ENCODE assay signal across 22 mouse cellular contexts in genomic region chr6:37245757-37246156, GRCm38 (mm10). TPM values are rescaled to one million over a fixed set of nuclear protein-coding genes. Genes with fewer than 3 reads are reported as not detected.
A peak's percentile ranks its signal among the peaks of the same experiment; 100 is the strongest.
DNase-seq lines count a peak whose midpoint lies in the region; ATAC-seq and TF ChIP-seq lines count a peak whose summit lies in the region.
"Had no signal": no experiment of that assay in that cellular context is flagged by ENCODE, and none has a peak within 500 bp of the region (broad histone marks: within the 10 kb centered on the region; RNA-seq: fewer than 3 reads in every experiment).

No protein-coding gene starts in this region.

- no peak overlapping the region for H3K9ac ChIP-seq in heart, embryonic 12.5 days
- H3K9ac ChIP-seq in midbrain, postnatal 0 days (replicated peaks; ENCODE audit: low read length, poor library complexity, severe bottlenecking), result no peak overlapping the region
- H3K9ac ChIP-seq: intestine, embryonic 15.5 days; limb, embryonic 15.5 days; liver, embryonic 15.5 days; midbrain, embryonic 12.5 days had no signal

- peaks cover 24% of the 10 kb centered on the region for H3K4me1 ChIP-seq in heart, embryonic 12.5 days (replicated peaks)
- 0 out of 2 replicates have a peak, but pooled peaks cover 6% of the 10 kb centered on the region for H3K4me1 ChIP-seq in midbrain, postnatal 0 days (ENCODE audit: insufficient read depth, low read length)
- peaks cover 3% of the 10 kb centered on the region; the same call in 1 of the 2 replicates for H3K4me1 ChIP-seq in cerebellum, adult 2 months (ENCODE audit: control insufficient read depth, insufficient read depth, low read length)
- H3K4me1 ChIP-seq: intestine, embryonic 15.5 days; liver, embryonic 15.5 days had no signal

- intact Hi-C loops in left cerebral cortex, postnatal 14 days (cut with DNase I), result no loop called here

- no peak for TF ChIP-seq CTCF in midbrain, postnatal 0 days (IDR thresholded peaks at IDR 0.05)
- no peak for TF ChIP-seq CTCF in cerebellum, adult 2 months (IDR thresholded peaks at IDR 0.05; ENCODE audit: borderline replicate concordance, insufficient read depth, low read depth, low read length)

- H3K4me3 ChIP-seq in heart, embryonic 12.5 days, result no peak overlapping the region
- H3K4me3 ChIP-seq in midbrain, postnatal 0 days (ENCODE audit: low read depth, low read length), result no peak overlapping the region
- H3K4me3 ChIP-seq in cerebellum, adult 2 months (replicated peaks; ENCODE audit: insufficient read depth, low read depth, low read length), result no peak overlapping the region
- H3K4me3 ChIP-seq: gastrocnemius, adult 2 months; intestine, embryonic 15.5 days; limb, embryonic 15.5 days; liver, embryonic 15.5 days; midbrain, embryonic 12.5 days had no signal

- no peaks in the 10 kb centered on the region for H3K9me3 ChIP-seq in heart, embryonic 12.5 days (replicated peaks)
- no peaks in the 10 kb centered on the region for H3K9me3 ChIP-seq in midbrain, postnatal 0 days (ENCODE audit: low read length)
- H3K9me3 ChIP-seq: intestine, embryonic 15.5 days; limb, embryonic 15.5 days; liver, embryonic 15.5 days; midbrain, embryonic 12.5 days had no signal

- H3K27me3 ChIP-seq in heart, embryonic 12.5 days (replicated peaks), result no peaks in the 10 kb centered on the region
- no peaks in the 10 kb centered on the region for H3K27me3 ChIP-seq in midbrain, postnatal 0 days (ENCODE audit: insufficient read depth, low read length)
- H3K27me3 ChIP-seq in cerebellum, adult 2 months (ENCODE audit: control insufficient read depth, insufficient read depth, low read length), result no peaks in the 10 kb centered on the region
- H3K27me3 ChIP-seq: intestine, embryonic 15.5 days; limb, embryonic 15.5 days; liver, embryonic 15.5 days; midbrain, embryonic 12.5 days had no signal

- no peak for DNase-seq in heart, postnatal 4 days
- DNase-seq in left cerebral cortex, postnatal 14 days (ENCODE audit: low spot score in 2 of 2), result peak; percentile 40 to 48
- no peak for DNase-seq in left cerebral cortex, adult 18-20 months (ENCODE audit: low spot score in 2 of 2)
- peak; percentile 30 for DNase-seq in right cerebral cortex, postnatal 25 days
- DNase-seq in right cerebral cortex, postnatal 14 days, result no peak
- peak; percentile 70 for DNase-seq in midbrain, postnatal 0 days (ENCODE audit: low spot score)
- DNase-seq in cerebellum, adult 2 months, result no peak
- DNase-seq: adrenal gland, adult 2 months; cerebellum, postnatal 25 days; gastrocnemius, adult 2 months; kidney, adult 9 months; kidney, postnatal 25 days; layer of hippocampus, adult 9-11 months; retina, postnatal 1 day; thymus, postnatal 36 days had no signal

- no peaks in the 10 kb centered on the region for H3K36me3 ChIP-seq in heart, embryonic 12.5 days
- no peaks in the 10 kb centered on the region for H3K36me3 ChIP-seq in midbrain, postnatal 0 days (ENCODE audit: insufficient read depth, low read length)
- H3K36me3 ChIP-seq: intestine, embryonic 15.5 days; limb, embryonic 15.5 days; liver, embryonic 15.5 days; midbrain, embryonic 12.5 days had no signal

- WGBS in heart, embryonic 12.5 days, result 62% methylated on average over 7 of the region's 7 CpGs
- WGBS in midbrain, postnatal 0 days, result 53% methylated on average over 7 of the region's 7 CpGs
- 57% methylated on average over 7 of the region's 7 CpGs for whole genome bisulfite sequencing in cerebellum, adult 2 months

- H3K4me2 ChIP-seq in heart, embryonic 12.5 days, result peak overlapping the region; percentile 19; the same call in 1 of the 2 replicates
- no peak overlapping the region for H3K4me2 ChIP-seq in midbrain, postnatal 0 days (ENCODE audit: low read depth, low read length, poor library complexity, severe bottlenecking)
- H3K4me2 ChIP-seq: intestine, embryonic 15.5 days; limb, embryonic 15.5 days; liver, embryonic 15.5 days; midbrain, embryonic 12.5 days had no signal

- H3K27ac ChIP-seq in heart, embryonic 12.5 days (ENCODE audit: poor library complexity, severe bottlenecking), result no peak overlapping the region
- no peak overlapping the region for H3K27ac ChIP-seq in midbrain, postnatal 0 days (ENCODE audit: low read depth, low read length)
- no peak overlapping the region for H3K27ac ChIP-seq in cerebellum, adult 2 months (ENCODE audit: insufficient read depth, low read length)
- H3K27ac ChIP-seq: gastrocnemius, adult 2 months; intestine, embryonic 15.5 days; limb, embryonic 15.5 days; liver, embryonic 15.5 days; macrophage; midbrain, embryonic 12.5 days had no signal

- TF ChIP-seq POLR2A in cerebellum, adult 2 months (IDR thresholded peaks at IDR 0.05; ENCODE audit: borderline replicate concordance, insufficient read depth, low read length), result no peak

- no peak for ATAC-seq in heart, embryonic 12.5 days (ENCODE audit: insufficient number of reproducible peaks, low FRiP score)
- ATAC-seq in midbrain, postnatal 0 days (ENCODE audit: low FRiP score), result no peak
- ATAC-seq: intestine, embryonic 15.5 days had no signal

RNA-seq across cellular contexts. Expression of gene Dgki, which starts 54.2 kb away (rescaled TPM):
- 0.84 and 0.86 TPM in 2 replicates for polyA plus RNA-seq in heart, embryonic 12.5 days (2016; fragmentation: Nextera tagmentation; extraction: Ambion mirVana)
- under 1 TPM; 0.67 to 0.70 TPM for total RNA-seq in heart, postnatal 4 days (2021)
- 10 to 100 TPM; 62.4 to 68.7 TPM for total RNA-seq in left cerebral cortex, postnatal 14 days (2021)
- total RNA-seq in left cerebral cortex, adult 18-20 months (2021), result 10 to 100 TPM; 84.9 to 85.1 TPM
- total RNA-seq in midbrain, postnatal 0 days (2014; rRNA removed), result 26.9 and 32.4 TPM in 2 replicates
- polyA plus RNA-seq in midbrain, postnatal 0 days (2015; fragmentation: Nextera tagmentation; extraction: Ambion mirVana), result 3.3 and 4.6 TPM in 2 replicates
- polyA plus RNA-seq in cerebellum, adult 2 months (2012; rRNA removed), result 7.2 and 7.5 TPM in 2 replicates
- polyA plus RNA-seq: C2C12 had no signal

Comparison
In these comparisons a context has a peak if more than half of its experiments do, and no peak if none do; other contexts are left out.
1. DNase-seq: peak in left cerebral cortex, postnatal 14 days (2 of 2), right cerebral cortex, postnatal 25 days (single experiment) and midbrain, postnatal 0 days (single experiment); none in heart, postnatal 4 days (single experiment), left cerebral cortex, adult 18-20 months (0 of 2), right cerebral cortex, postnatal 14 days (single experiment) and cerebellum, adult 2 months (0 of 2).
2. RNA of gene Dgki, which starts 54.2 kb away (total RNA-seq): 84.9 to 85.1 TPM in left cerebral cortex, adult 18-20 months, 62.4 to 68.7 TPM in left cerebral cortex, postnatal 14 days and 26.9 to 32.4 TPM in midbrain, postnatal 0 days; 0.67 to 0.70 TPM in heart, postnatal 4 days; every median in the first group is over 10 times any median in the second.